Mouse (Mus musculus) embryonic fibroblast, embryonic 13.5 days (primary cell): ENCODE measurements around the gene Sec22b.

Experiments used
- CTCF ChIP-seq: IDR thresholded peaks from 2 replicates; pipeline ENCODE4 v1.5.1; 2011; ENCODE audit warnings: mild to moderate bottlenecking, control low read depth, low read length, moderate library complexity, borderline replicate concordance; ENCODE audit not compliant: insufficient read depth
- POLR2A ChIP-seq: IDR thresholded peaks from 2 replicates; pipeline ENCODE4 v1.6.1; 2011; ENCODE audit warnings: low read depth, mild to moderate bottlenecking, control low read depth, low read length, moderate library complexity

- TF ChIP-seq CTCF (no peak), POLR2A (no peak)
These were observed 24.3 kb downstream of the Sec22b start for GRCm38 (mm10) chr3:97925246-97925645.
